Mouse (Mus musculus) cortical plate, adult 2 months (tissue): ENCODE measurements around the gene Txnip.

ENCODE experiments used
- CTCF ChIP-seq: fragments of 200-500 bp; IDR thresholded peaks from 2 replicates; pipeline ENCODE4 v1.5.1; 2011; ENCODE audit warnings: mild to moderate bottlenecking, control low read depth, low read length; ENCODE audit not compliant: insufficient read depth; ENCODE audit errors: extremely low read depth
- POLR2A ChIP-seq: fragments of 200-500 bp; IDR thresholded peaks from 2 replicates; pipeline ENCODE4 v1.6.1; 2011; ENCODE audit warnings: mild to moderate bottlenecking, low read length, control low read depth; ENCODE audit not compliant: insufficient read depth; ENCODE audit errors: extremely low read depth

- TF ChIP-seq POLR2A (no peak), CTCF (no peak)
Observed at GRCm38 (mm10) chr3:96553601-96554000, 4.2 kb upstream of the Txnip start.
